Mouse (Mus musculus) thymus, adult 2 months (tissue): ENCODE measurements around the gene Stk25.

Experiments
- CTCF ChIP-seq: fragments of 200-500 bp; IDR thresholded peaks from 2 replicates; pipeline ENCODE4 v1.5.1; 2012; ENCODE audit warnings: mild to moderate bottlenecking, control low read depth, low read length, moderate library complexity, borderline replicate concordance; ENCODE audit not compliant: control insufficient read depth, poor library complexity, insufficient read depth; ENCODE audit errors: extremely low read depth
- POLR2A ChIP-seq: fragments of 200-500 bp; IDR thresholded peaks from 2 replicates; pipeline ENCODE4 v1.6.1; 2012; ENCODE audit warnings: mild to moderate bottlenecking, low read length, control low read depth, moderate library complexity; ENCODE audit not compliant: control insufficient read depth, poor library complexity, insufficient read depth; ENCODE audit errors: extremely low read depth

DNA sequence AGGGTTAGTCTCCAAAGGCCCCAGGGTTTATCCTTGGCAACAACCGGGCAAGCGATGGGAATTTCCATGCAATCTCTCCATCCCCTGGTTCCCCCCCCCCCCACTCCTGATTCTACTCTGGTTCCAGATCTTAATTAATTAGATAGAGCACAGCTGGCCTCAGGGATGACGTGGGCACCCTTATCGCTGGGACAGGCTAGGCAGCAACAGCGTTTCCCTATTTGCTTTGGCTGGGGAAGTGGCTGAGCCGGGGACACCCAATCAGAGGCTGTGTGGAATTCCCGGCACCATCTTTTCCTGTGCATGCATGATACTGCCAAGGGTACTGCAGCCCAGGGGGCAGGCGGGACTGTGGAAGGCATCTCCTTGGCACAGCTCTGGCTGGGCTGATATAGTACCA lies 29.7 kb upstream of the Stk25 start:
- TF ChIP-seq POLR2A (no peak), CTCF (no peak)
